Mouse (Mus musculus) macrophage (primary cell): ENCODE data around the gene Snrk. TPM values are rescaled to one million over a fixed set of nuclear protein-coding genes. Genes with fewer than 3 reads are reported as not detected.

Experiments
- H3K27ac ChIP-seq: fragments of 350-480 bp; formaldehyde crosslinking; 2 replicates; pipeline ENCODE4 v1.9.0; 2021
- H3K36me3 ChIP-seq: fragments of 350-480 bp; formaldehyde crosslinking; 2 replicates; pipeline ENCODE4 v1.9.0; 2021; ENCODE audit errors: inconsistent target
- H3K4me3 ChIP-seq: fragments of 350-480 bp; formaldehyde crosslinking; 2 replicates; pipeline ENCODE4 v1.9.0; 2021; ENCODE audit errors: inconsistent target
- H3K79me2 ChIP-seq: fragments of 350-480 bp; formaldehyde crosslinking; 2 replicates; pipeline ENCODE4 v1.9.0; 2021; ENCODE audit errors: inconsistent target
- WGBS: methylation state at CpG from one replicate; pipeline ENCODE4 v1.1.7; 2026; ENCODE audit warnings: inconsistent platforms; ENCODE audit not compliant: missing documents; 5-methylcytosine and 5-hydroxymethylcytosine counted together
- polyA plus RNA-seq: library from polyadenylated mRNA; stranded (reverse); fragments of 250-400 nt; gene quantifications from 3 replicates; pipeline ENCODE4 v1.2.4, GENCODE M21; 2018; ENCODE audit warnings: inconsistent platforms

Snrk gene
- polyA plus RNA-seq, 1 experiment from 2014 or later: 37.8 TPM

DNA sequence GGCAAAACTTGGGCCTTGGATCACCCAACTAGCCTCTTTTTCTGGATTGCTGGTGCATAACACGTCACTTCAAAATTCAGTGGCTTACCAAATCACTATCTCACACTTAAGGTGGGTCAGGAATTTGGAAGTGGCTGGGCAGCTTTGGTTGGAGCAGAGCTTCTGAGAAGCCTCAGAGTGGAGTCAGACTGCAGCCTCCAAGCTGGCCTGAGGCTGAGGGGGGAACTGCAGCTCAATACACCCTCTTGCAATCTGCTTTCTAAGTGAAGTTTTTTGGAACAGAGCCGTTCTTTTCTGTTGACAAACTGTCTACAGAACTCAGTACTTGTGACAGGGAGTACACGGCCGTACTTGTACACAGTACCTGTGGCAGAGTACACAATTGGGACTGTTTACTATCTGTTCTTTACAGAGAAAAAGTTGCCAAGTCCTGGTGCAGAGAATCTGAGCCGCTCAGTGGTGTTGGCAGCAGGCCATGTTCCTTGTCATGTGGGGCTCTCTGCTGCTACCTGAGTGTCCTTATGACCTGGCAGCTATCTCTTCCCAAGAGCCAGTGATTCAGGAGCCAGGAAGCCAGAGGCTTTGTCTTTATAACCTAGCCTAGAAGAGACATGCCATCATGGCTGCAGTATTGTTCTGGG lies 78.1 kb downstream of the Snrk start:
- Histone ChIP-seq H3K79me2 (no peaks in the 10 kb centered on the region), H3K4me3 (no peak overlapping the region), H3K27ac (no peak overlapping the region), H3K36me3 (no peaks in the 10 kb centered on the region)
- WGBS: 100% methylated on average over 5 of the region's 5 CpGs

DNA sequence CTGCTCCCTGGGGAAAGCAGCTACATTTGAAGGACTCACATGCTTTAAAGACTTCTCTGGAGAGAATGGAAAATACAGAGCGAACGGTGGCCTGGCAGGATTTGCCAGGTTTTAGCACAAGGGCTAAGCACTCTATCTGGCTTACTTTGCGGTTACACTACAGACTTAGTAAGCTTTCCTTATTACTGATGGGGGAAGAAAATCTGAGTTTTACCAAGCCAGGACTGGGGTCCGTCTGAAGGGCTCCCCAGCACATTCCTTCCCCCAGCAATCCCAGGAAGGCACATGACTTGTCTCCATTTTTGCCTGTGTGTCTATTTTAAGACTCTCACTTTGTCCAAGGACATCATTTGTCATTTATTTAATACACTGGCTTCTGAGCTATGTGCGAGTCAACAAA lies 80.0 kb downstream of the Snrk start:
- H3K79me2 ChIP-seq: no peaks in the 10 kb centered on the region
- no peaks in the 10 kb centered on the region for H3K36me3 ChIP-seq
- WGBS: 93% methylated on average over 5 of the region's 5 CpGs
- H3K27ac ChIP-seq: no peak overlapping the region
- no peak overlapping the region for H3K4me3 ChIP-seq

DNA sequence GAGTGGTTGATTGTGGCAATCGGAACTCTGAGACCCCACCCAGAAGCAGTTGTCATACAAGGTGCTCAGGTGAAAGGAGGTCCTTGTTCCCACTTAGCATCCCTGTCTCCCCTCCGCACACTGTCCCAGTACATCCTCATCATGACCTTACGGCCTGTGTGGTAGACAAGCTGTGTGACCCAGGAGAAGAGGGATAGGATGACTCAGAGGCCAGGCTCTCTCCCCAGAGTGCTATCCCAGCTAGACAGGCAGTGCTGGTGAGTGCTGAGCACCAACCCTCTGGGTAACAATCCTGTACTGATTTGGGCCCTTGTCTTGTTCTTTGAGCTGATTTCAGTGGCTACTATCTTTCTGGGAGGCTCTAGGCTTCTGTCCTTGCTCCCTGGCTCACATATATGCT lies 81.6 kb downstream of the Snrk start:
- H3K36me3 ChIP-seq: no peaks in the 10 kb centered on the region
- no peak overlapping the region for H3K27ac ChIP-seq
- WGBS: 100% methylated on average over 3 of the region's 3 CpGs
- no peaks in the 10 kb centered on the region for H3K79me2 ChIP-seq
- no peak overlapping the region for H3K4me3 ChIP-seq

DNA sequence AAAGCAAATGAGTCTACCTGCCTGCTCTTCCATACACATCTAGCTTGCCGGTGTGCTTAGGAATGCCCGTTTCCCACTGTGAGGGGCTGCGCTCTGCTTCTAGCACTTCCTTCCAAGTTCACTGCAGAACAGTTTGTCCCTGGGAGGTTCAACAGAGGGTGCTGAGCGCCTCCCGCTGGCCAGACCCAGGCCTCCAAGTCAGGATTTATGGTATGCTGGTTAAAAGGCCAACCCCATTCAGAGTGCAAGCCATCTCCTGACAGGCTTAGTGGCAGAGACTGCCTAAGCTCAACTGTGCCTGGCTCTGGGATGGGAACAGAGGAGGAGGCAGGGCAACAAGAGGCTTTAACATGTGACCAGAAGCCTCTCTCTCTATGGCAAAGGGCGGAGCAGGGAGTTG lies 82.2 kb downstream of the Snrk start:
- Histone ChIP-seq H3K36me3 (no peaks in the 10 kb centered on the region), H3K79me2 (no peaks in the 10 kb centered on the region), H3K4me3 (no peak overlapping the region), H3K27ac (no peak overlapping the region)
- WGBS: 89% methylated on average over 6 of the region's 6 CpGs

DNA sequence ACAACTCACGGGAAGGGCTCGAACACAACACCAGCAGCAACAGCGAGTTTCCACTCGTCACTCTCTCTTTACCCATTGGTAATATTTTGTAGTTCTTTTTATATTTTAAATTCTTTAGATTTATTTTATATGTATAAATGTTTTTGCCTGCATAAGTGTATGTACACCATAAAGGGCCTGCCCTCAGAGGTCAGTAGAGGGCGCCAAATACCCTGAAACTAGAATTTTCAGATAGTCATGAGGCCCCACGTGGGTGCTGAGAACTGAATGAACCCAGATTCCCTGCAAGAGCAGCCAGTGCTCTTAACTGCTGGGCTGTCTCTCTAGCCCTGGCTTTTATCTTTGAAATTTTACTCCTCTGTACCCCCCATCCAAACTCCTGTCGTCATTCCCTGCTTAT lies 87.4 kb downstream of the Snrk start:
- H3K4me3 ChIP-seq: no peak overlapping the region
- no peaks in the 10 kb centered on the region for H3K79me2 ChIP-seq
- no peaks in the 10 kb centered on the region for H3K36me3 ChIP-seq
- no peak overlapping the region for H3K27ac ChIP-seq
- WGBS: 89% methylated on average over 7 of the region's 7 CpGs

DNA sequence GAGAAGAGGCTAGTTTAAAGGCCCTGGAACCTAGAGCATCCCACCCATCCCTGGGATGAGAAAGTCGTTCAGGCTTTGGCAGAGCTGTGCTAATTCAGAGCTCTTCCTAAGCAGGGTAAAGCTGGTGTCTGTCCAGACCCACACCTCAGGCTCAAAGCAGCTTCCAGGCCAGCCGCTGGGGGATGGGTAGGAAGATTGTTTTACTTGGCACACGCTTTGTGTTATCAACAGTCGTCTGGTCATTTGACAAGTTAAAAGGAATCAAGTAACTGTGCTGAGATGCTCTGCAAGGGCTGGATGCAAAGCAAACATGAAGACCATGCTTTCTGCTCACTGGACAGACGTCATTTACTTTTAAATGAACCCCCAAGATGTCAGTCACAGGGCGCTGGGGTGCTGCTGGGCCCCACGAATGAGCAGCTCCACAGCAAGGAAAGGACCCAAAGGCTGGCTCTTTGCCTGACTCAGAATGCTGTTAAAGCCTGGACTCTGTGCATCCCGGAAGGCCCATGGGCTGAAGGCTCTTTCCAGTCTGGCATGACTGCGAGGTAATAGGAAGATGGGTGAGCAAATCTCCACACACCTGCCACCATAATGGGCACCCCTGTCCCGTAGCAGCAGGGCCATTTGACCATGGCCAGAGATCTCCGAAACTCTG lies 88.6 kb downstream of the Snrk start:
- Histone ChIP-seq H3K79me2 (no peaks in the 10 kb centered on the region), H3K36me3 (no peaks in the 10 kb centered on the region), H3K4me3 (no peak overlapping the region), H3K27ac (no peak overlapping the region)
- 97% methylated on average over 11 of the region's 11 CpGs for WGBS

DNA sequence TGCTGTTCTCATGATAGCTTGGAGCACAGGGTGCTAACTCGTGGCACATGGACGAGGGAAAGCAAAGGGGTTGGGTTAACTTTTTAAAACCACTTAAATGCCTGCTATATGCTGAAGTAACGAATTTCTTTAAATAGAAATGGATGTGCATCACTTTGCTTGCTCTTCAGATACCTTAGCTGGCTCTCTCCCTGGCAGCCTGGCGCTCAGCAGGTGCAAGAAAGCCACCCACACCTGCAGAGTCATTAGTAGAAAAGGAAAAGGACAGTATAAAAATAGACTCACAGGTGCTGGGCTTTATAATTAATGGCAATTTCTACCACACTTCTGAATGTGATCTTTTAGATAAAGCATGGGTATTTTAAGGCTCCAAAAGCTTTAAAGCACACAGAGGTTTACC lies 91.2 kb downstream of the Snrk start:
- no peak overlapping the region for H3K27ac ChIP-seq

DNA sequence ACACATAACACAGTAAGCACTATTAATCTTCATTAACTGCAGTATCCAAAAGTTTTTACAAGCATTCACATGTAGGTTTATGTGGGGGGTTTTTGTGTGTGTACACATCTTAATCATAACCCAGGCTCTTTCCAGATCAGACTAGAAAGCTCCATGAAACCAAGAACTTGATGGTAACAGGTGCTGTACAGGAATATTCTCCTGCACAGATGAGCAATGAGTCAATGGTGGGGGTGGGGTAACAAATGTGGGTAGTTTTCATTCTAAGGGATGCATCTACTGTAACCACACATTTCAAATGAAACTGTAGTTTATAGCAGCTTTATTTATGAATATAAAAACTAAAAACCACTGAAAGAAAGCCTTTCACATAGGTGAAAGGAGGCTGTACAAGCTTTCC lies 98.1 kb downstream of the Snrk start:
- H3K79me2 ChIP-seq: no peaks in the 10 kb centered on the region
- H3K4me3 ChIP-seq: no peak overlapping the region
- H3K27ac ChIP-seq: no peak overlapping the region
- H3K36me3 ChIP-seq: no peaks in the 10 kb centered on the region

More for the DNA sequence above, 91.2 kb downstream of the Snrk start:
- 96% methylated on average over 4 of the region's 4 CpGs for WGBS
- Histone ChIP-seq H3K79me2 (no peaks in the 10 kb centered on the region), H3K4me3 (no peak overlapping the region), H3K36me3 (no peaks in the 10 kb centered on the region)

DNA sequence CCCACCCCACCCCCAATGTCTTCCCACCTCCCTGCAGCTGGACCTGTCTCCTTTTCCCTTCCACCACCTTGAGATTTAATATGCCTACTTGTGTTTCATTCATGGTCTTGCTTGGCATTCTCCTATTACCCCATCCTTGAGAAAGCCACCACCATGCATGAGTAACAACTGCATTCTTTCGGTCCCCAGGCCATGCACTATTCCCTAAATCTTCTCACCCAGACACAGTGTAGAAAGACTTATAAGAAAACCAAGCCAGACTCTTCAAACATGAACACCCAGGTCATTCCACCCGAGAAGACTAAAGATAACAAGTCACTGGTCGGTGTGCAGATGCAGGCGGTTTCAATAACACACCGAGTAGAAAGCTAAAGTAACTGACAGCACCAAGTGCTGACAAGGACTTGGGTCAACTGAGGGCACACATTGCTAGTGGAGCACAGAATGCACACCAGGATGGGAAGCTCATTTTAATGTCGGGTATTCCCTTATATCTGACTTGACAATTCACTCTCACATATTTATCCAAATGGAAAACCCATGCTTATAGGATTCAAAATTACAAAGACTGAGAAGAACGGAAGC lies 100.0 kb downstream of the Snrk start:
- 97% methylated on average over 7 of the region's 7 CpGs for WGBS

More for the DNA sequence above, 100.0 kb downstream of the Snrk start:
- H3K79me2 ChIP-seq: no peaks in the 10 kb centered on the region
- no peak overlapping the region for H3K4me3 ChIP-seq
- no peak overlapping the region for H3K27ac ChIP-seq
- no peaks in the 10 kb centered on the region for H3K36me3 ChIP-seq

Other genes starting within 250 kb of the Snrk start
- not detected in 3 replicates for gene Ackr2, start 218.9 kb upstream of the Snrk start, polyA plus RNA-seq
- gene Cyp8b1, start 201.0 kb upstream of the Snrk start, polyA plus RNA-seq: not detected in 3 replicates
- gene Fam198a, start 166.3 kb upstream of the Snrk start, polyA plus RNA-seq: not detected in 3 replicates
- 0.93 to 2.5 TPM (median 1.7 TPM) in 3 replicates for gene Pomgnt2, start 120.2 kb upstream of the Snrk start, polyA plus RNA-seq
- gene Ano10, start 177.2 kb downstream of the Snrk start, polyA plus RNA-seq: 21.6 to 32.3 TPM (median 29.3 TPM) in 3 replicates
- gene Abhd5, start 234.3 kb downstream of the Snrk start, polyA plus RNA-seq: 30.6 to 34.9 TPM (median 33.7 TPM) in 3 replicates